Comparison of ENCODE assay signal across 10 mouse cellular contexts in the genomic region with DNA sequence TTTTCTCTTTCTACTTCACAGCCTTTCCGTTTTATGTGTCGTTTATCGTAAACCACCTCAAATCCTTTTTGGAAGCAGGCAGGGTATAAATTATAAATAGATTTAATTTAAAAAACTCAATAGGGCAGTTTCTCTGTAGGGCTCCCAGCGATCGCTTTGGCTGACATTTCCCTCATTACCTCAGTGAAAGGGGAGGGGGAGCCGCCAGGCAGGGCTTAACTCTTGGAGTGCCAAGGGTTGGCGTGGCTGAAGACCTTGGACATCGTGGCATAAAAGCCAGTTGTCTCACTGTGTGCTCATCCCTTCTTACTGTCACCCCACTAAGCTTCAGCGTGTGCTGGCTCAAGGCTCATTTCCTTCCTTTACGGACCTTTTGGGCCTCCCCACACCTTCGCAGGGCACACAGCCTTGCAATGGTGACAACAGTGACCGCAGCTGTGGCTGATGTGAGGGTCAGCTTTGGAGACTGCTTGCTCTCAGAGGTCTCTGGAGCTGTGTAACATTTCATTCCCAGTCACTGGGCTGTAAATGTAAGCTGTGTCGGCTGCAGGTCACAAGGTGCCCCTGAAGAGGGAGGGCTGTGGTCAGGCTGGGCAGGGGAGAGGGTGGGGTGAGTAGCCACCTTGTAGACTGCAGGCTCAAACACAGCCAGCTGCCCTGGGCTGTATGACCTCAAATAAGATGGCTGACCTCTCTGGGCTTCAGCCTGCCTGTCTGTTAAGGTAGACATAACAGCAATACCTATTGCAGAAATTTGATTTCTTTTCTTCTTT.
DNase-seq lines count a peak whose midpoint lies in the region; ATAC-seq lines count a peak whose summit lies in the region.
"Had no signal": no experiment of that assay in that cellular context is flagged by ENCODE, and none has a peak within 500 bp of the region (broad histone marks: within the 10 kb centered on the region; RNA-seq: fewer than 3 reads in every experiment).

No protein-coding gene starts in this region.

- no peak overlapping the region for H3K4me3 ChIP-seq in embryonic facial prominence, embryonic 10.5 days
- H3K4me3 ChIP-seq in forebrain, embryonic 13.5 days: no peak overlapping the region
- no peak overlapping the region for H3K4me3 ChIP-seq in kidney, embryonic 15.5 days (replicated peaks)
- no peak overlapping the region for H3K4me3 ChIP-seq in midbrain, embryonic 13.5 days (replicated peaks)

- peak overlapping the region; percentile 72 for H3K27ac ChIP-seq in embryonic facial prominence, embryonic 10.5 days (replicated peaks)
- no peak overlapping the region for H3K27ac ChIP-seq in forebrain, embryonic 13.5 days
- peak overlapping the region; percentile 15; the same call in 1 of the 2 replicates for H3K27ac ChIP-seq in kidney, embryonic 15.5 days
- H3K27ac ChIP-seq in midbrain, embryonic 13.5 days: no peak overlapping the region

- no peak overlapping the region for H3K9ac ChIP-seq in forebrain, embryonic 13.5 days
- H3K9ac ChIP-seq in kidney, embryonic 15.5 days: no peak overlapping the region
- H3K9ac ChIP-seq in midbrain, embryonic 13.5 days (replicated peaks): no peak overlapping the region

- DNase-seq in embryonic facial prominence, embryonic 10.5 days (ENCODE audit: low spot score): peak; percentile 30
- no peak for DNase-seq in heart, postnatal 25 days (ENCODE audit: low spot score)
- no peak for DNase-seq in c-Kit-positive CD71-positive TER-119-positive erythroid progenitor cells, embryonic 14.5 days (ENCODE audit: low spot score)
- no peak for DNase-seq in adrenal gland, adult 18-20 months (ENCODE audit: low spot score in 2 of 2)
- DNase-seq in left cerebral cortex, adult 18-20 months (ENCODE audit: low spot score in 2 of 2): no peak
- DNase-seq: adrenal gland, postnatal 36 days had no signal

- no peaks in the 10 kb centered on the region for H3K27me3 ChIP-seq in embryonic facial prominence, embryonic 10.5 days (replicated peaks; ENCODE audit: low read depth, poor library complexity, severe bottlenecking)
- H3K27me3 ChIP-seq in forebrain, embryonic 13.5 days: no peaks in the 10 kb centered on the region
- no peaks in the 10 kb centered on the region for H3K27me3 ChIP-seq in kidney, embryonic 15.5 days
- no peaks in the 10 kb centered on the region for H3K27me3 ChIP-seq in midbrain, embryonic 13.5 days

- intact Hi-C loops in heart, postnatal 25 days (cut with DNase I): no loop called here

- ATAC-seq in forebrain, embryonic 13.5 days: peak; percentile 33; the same call in 1 of the 2 replicates
- 0 out of 2 replicates have a peak, but pooled peaks have one; percentile 59 for ATAC-seq in kidney, embryonic 15.5 days (replicated peaks; ENCODE audit: low FRiP score)
- ATAC-seq in midbrain, embryonic 13.5 days: peak; percentile 65

- peaks cover 39% of the 10 kb centered on the region for H3K4me1 ChIP-seq in embryonic facial prominence, embryonic 10.5 days
- peaks cover 19% of the 10 kb centered on the region for H3K4me1 ChIP-seq in forebrain, embryonic 13.5 days
- H3K4me1 ChIP-seq in kidney, embryonic 15.5 days: peaks cover 26% of the 10 kb centered on the region
- peaks cover 23% of the 10 kb centered on the region for H3K4me1 ChIP-seq in midbrain, embryonic 13.5 days (replicated peaks)

- no peaks in the 10 kb centered on the region for H3K36me3 ChIP-seq in embryonic facial prominence, embryonic 10.5 days (replicated peaks)
- H3K36me3 ChIP-seq in forebrain, embryonic 13.5 days (ENCODE audit: poor library complexity, severe bottlenecking): no peaks in the 10 kb centered on the region
- H3K36me3 ChIP-seq in kidney, embryonic 15.5 days: no peaks in the 10 kb centered on the region
- H3K36me3 ChIP-seq in midbrain, embryonic 13.5 days: no peaks in the 10 kb centered on the region
- H3K36me3 ChIP-seq: G1E had no signal

- WGBS in embryonic facial prominence, embryonic 10.5 days: 40% methylated on average over 13 of the region's 13 CpGs
- WGBS in forebrain, embryonic 13.5 days: 32% methylated on average over 13 of the region's 13 CpGs
- WGBS in kidney, embryonic 15.5 days: 24% methylated on average over 13 of the region's 13 CpGs
- WGBS in midbrain, embryonic 13.5 days: 35% methylated on average over 13 of the region's 13 CpGs

- H3K4me2 ChIP-seq in forebrain, embryonic 13.5 days: 0 out of 2 replicates have a peak overlapping the region, but pooled peaks have one; percentile 4
- no peak overlapping the region for H3K4me2 ChIP-seq in kidney, embryonic 15.5 days
- H3K4me2 ChIP-seq in midbrain, embryonic 13.5 days (replicated peaks): peak overlapping the region; percentile 13; the same call in 1 of the 2 replicates

- 0 out of 2 replicates have a peak, but pooled peaks cover 5% of the 10 kb centered on the region for H3K9me3 ChIP-seq in embryonic facial prominence, embryonic 10.5 days
- H3K9me3 ChIP-seq in forebrain, embryonic 13.5 days (replicated peaks): no peaks in the 10 kb centered on the region
- H3K9me3 ChIP-seq in kidney, embryonic 15.5 days (replicated peaks): no peaks in the 10 kb centered on the region
- H3K9me3 ChIP-seq in midbrain, embryonic 13.5 days: no peaks in the 10 kb centered on the region

Comparison
In these comparisons a context has a peak if more than half of its experiments do, and no peak if none do; other contexts are left out.
1. H3K27ac ChIP-seq: peak in embryonic facial prominence, embryonic 10.5 days (single experiment) and kidney, embryonic 15.5 days (single experiment); none in forebrain, embryonic 13.5 days (single experiment) and midbrain, embryonic 13.5 days (single experiment).
2. Peak in every context shown above with its lines, with median percentiles within 50 percentile points of each other: ATAC-seq.